Mouse (Mus musculus): ENCODE measurements at regions not wholly inside any gene's neighbourhood (a gene's known extent, or its start where the extent isn't known, plus 50 kb on each side); places are given as distances from the start of the nearest gene placed in this dataset.

GRCm38 (mm10) chr10:8667244-8667643 is 148.6 kb upstream of the Ust start:
- no peak for DNase-seq (ENCODE audit: low spot score)

GRCm38 (mm10) chr10:8658934-8659294 is 140.3 kb upstream of the Ust start:
- DNase-seq (ENCODE audit: low spot score): no peak

GRCm38 (mm10) chr10:8658024-8658933 is 139.7 kb upstream of the Ust start:
- DNase-seq (ENCODE audit: low spot score): peak; percentile 34

- DNase-seq (ENCODE audit: low spot score): no peak
Observed at GRCm38 (mm10) chr10:8657176-8658023, 138.8 kb upstream of the Ust start.

- DNase-seq (ENCODE audit: low spot score): no peak
Observed at GRCm38 (mm10) chr10:8653651-8654050, 135.0 kb upstream of the Ust start.

DNA sequence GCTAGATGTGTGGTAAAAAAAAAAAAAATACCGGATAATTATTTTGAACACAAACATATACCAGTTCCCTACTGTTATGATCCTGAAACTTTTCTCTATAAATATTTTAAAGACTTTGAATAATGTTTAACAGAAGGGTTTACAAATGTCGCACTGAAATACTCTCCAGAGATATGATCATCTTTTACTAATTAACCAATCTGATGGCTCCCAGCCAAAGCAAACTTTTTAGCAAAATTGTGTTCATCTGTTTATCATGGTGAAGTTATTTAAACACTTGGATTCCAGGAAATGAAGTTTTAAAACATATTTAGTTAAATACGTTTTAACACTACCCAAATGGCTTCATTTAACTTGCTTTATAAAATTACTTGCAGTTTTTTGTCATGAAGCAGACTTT is 123.6 kb upstream of the Ust start:
- DNase-seq (ENCODE audit: low spot score): no peak

DNA sequence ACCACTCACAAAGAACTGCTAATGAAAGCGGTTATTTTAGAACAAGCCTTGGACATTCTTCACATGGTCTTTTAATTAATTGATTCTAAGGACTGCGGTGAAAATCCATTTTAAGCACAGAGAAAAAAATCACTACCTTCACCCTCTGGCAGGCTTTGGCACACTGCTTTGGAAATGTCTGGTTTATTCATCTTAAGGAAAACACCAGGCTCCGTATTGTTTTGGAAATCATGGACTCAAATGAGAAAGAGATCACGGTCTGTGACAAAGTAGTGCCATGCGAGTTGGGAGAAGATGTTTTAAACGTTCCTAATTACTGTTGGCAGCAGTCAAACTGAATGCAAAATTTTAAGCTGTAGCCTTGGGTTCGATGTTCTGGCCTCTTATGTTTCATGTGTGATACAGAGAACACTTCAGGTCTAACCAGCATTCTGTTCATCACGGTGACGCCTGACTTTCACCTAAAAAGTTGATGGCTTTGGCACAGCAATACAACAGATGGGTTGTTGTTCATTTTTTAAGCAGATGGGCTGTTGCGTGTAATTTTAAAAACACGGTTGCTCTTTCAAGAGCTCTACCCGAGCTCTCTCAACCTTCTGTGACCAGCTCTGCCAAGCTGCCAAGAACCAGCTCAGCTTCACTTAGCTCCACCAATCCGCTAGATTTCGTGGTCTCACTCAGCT is 105.7 kb upstream of the Ust start:
- no peak for DNase-seq (ENCODE audit: low spot score)

GRCm38 (mm10) chr10:8618676-8619075 is 100.1 kb upstream of the Ust start:
- no peak for DNase-seq (ENCODE audit: low spot score)

- no peak for DNase-seq (ENCODE audit: low spot score)
Observed at GRCm38 (mm10) chr10:8615452-8616025, 96.9 kb upstream of the Ust start.

DNA sequence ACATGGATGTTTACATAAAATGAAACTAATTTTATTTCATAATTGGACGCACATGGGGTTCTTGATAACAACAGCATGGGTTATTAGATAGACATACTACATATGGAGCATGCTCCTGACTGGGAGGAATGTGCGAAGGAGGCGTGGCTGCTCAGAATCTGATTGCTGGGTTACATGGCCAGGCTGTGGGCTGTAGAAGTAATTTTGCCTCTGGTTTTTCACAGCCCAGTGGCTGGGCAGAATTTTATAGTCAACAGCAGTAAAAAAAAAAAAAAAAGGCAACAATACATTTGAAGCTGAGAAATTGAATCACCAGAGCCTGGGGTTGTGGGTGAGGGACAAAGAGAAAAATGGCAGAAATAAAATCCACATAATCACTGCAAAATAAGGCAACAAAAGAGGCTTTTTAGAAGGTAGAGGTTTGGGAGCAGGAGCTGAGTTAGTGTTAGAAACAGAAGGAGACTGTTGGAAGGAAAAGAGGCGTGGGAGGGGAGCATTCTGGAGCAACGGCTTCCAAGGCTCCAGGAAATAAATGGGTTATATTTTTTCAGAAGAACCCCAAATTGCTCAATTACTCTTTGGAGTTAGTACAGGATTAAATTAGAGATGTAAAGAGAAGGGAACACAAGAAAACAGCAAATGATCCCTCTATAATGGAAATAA is 71.4 kb upstream of the Ust start:
- no peak for DNase-seq (ENCODE audit: low spot score)

- no peak for DNase-seq (ENCODE audit: low spot score)
Observed at GRCm38 (mm10) chr10:8589106-8589505, 70.5 kb upstream of the Ust start.

DNA sequence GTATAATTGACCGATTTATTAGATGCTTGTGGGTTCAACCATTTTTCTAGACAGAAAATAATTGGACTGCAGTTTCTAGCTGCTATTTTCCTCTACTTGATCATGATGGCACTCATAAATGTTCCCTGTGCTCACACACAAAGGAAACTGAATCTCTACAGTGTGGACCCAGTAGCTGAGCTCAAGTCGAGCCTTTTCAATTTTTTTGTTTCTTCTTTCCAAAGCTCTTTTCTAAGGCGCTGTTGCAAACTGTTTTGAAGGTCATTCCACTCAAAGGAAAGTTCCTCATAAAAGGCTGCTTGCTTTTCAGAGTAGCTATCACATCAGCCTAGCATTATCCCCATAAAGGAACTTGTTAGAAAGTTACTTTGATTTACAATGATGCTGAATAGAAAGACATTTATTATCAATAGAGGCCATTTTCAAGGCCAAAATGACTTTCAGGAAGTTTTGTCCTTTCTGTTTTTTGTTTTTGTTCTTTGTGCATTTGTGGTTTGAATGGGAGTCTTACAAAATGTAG is 65.8 kb upstream of the Ust start:
- DNase-seq (ENCODE audit: low spot score): no peak

DNA sequence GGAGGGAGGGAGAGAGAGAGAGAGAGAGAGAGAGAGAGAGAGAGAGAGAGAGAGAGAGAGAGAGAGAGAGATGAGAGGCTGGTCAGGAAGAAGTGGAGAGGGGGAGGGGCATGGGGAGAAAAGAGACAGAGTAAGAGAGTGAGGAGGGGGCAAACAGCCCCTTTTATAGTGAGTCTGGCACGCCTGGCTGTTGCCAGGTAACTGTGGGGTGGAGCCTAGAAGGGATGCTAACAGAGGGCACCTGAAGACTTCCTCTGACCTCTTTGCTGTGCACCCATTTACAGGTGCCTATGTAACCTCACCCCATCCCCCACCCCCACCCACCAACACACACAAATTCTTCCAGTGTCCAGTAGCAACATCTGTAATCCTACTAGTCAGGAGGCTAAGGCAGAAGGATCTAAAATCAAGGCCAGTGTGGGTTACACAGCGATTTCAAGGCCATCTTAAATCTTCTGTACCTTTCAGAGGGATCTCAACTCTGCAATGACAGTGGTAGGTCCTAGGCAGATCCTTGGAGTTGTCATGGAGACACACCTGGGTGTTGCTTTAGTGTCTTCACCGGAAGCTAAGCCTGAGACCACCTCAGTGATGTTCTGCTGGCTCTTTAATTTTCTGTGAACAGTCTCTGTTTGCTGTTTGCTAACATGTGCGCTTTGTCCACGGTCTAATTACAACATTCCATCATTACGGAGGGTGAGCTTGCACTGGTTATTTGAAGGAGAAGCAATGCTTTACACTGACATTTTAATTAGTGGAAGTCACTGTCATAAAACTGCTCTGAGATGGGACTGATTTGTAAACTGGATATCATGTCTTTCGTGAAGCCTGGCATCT is 65.1 kb upstream of the Ust start:
- no peak for DNase-seq (ENCODE audit: low spot score)

DNA sequence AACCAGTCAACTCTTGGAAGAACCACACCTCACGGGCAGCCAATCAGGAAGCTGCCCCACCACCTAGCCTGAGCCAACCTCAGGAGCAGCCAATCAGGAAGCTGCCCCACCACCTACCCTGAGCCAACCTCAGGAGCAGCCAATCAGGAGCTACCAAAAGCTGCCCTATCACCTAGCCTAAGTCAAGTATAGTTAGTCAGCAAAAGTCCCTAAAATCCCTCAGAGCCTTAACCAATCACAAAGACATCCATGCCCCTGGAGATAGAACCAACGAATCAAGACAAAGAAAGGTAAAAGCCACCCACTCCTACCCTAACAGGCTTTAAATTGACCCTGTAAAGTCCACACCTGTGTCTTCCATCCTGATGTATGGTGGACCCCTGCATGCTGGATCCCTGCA is 61.7 kb upstream of the Ust start:
- DNase-seq (ENCODE audit: low spot score): no peak

- DNase-seq (ENCODE audit: low spot score): no peak
Observed at GRCm38 (mm10) chr10:8577642-8578356, 59.2 kb upstream of the Ust start.

Measured in ovary, adult 18-20 months (tissue).